Mouse (Mus musculus): ENCODE data around the gene Proca1. TPM values are rescaled to one million over a fixed set of nuclear protein-coding genes. Genes with fewer than 3 reads are reported as not detected.

The Proca1 gene
- polyA plus RNA-seq, 1 experiment from 2014 or later = 2.9 TPM

DNA sequence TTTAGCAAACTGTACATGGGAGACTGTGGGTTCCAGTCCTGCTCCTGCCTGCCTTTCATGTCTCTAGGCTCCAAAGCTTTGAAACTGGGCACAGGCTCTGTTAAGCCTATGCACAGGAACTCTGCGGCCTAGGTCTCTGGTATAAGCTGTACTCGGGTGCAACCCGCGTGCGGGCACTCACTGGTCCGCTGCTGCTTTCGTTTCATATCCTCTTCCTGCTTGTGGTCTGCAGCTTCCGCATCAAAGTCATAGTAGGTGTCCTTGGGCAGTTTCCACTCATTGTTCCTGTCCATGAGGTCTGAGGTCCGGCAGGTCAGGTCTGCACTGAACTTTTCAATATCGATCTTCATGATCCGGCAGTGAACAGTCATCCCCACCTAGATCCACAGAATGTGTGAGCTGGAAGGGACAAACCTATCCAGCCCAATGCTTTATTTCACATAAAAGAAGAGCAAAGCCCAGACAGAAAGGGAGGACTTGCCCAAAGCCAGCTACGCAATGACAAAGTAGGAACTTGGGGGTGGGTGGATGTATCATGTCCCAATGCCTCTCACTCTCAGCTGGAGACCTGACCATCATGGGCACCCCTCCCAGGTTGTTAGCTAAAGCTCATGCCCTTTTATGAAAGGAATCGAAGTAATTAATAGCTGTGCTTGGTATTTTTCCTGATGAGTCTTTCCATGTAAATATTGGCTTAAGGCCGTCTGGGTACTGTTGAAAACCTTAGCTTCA, 20.1 kb downstream of the Proca1 start:
- 97% methylated on average over 14 of the region's 14 CpGs for WGBS
- ATAC-seq (ENCODE audit: low FRiP score, low read depth) = no peak
- Histone ChIP-seq H3K4me2 (replicated peaks) (no peak overlapping the region), H3K27me3 (replicated peaks) (no peaks in the 10 kb centered on the region), H3K4me1 (no peaks in the 10 kb centered on the region), H3K4me3 (no peak overlapping the region), H3K27ac (no peak overlapping the region), H3K36me3 (peaks cover 96% of the 10 kb centered on the region), H3K9ac (no peak overlapping the region), H3K9me3 (no peaks in the 10 kb centered on the region)

DNA sequence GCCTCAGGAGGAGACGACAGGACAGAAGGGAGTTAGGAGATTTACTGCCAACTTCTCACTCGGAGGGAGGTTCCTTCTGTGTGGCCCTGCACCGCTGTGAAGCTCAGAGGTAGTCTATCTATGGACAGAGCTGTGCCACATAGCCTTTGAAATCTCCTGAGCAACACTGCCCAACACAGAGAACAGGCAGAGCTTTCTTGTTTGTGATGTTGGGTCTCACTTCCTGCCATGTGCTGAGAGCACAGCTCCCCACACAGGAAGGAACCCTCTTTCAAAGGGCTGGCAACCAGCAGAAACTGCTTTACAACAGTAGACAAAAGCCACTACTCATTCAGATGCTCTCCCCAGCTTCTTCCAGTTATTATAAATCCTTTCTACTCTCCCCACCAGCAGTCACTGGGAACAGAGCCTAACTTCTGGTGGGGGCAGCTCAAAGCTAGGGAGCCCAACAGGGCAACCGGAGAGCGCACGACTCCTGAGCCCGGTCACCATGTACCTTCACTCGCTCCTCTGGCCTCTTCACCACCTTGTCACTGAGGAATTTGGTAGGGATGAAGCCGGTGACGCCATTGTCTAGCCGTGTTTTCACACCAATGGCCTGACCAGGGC, 22.6 kb downstream of the Proca1 start:
- Histone ChIP-seq H3K9me3 (no peaks in the 10 kb centered on the region), H3K4me3 (no peak overlapping the region), H3K27ac (no peak overlapping the region), H3K9ac (no peak overlapping the region), H3K27me3 (replicated peaks) (no peaks in the 10 kb centered on the region), H3K4me2 (replicated peaks) (no peak overlapping the region), H3K36me3 (peaks cover 94% of the 10 kb centered on the region), H3K4me1 (no peaks in the 10 kb centered on the region)
- no peak for ATAC-seq (ENCODE audit: low FRiP score, low read depth)
- WGBS = 78% methylated on average over 11 of the region's 11 CpGs

- no peaks in the 10 kb centered on the region for H3K27me3 ChIP-seq (replicated peaks)
- H3K4me3 ChIP-seq = no peak overlapping the region
- no peak overlapping the region for H3K4me2 ChIP-seq (replicated peaks)
- no peaks in the 10 kb centered on the region for H3K4me1 ChIP-seq
- WGBS = 93% methylated on average over 4 of the region's 4 CpGs
- no peak overlapping the region for H3K9ac ChIP-seq
- peaks cover 94% of the 10 kb centered on the region for H3K36me3 ChIP-seq
- H3K9me3 ChIP-seq = no peaks in the 10 kb centered on the region
- H3K27ac ChIP-seq = no peak overlapping the region
- ATAC-seq (ENCODE audit: low FRiP score, low read depth) = no peak
Measured at GRCm38 (mm10) chr11:78223586-78223985, 30.4 kb downstream of the Proca1 start.

- Histone ChIP-seq H3K4me2 (replicated peaks) (no peak overlapping the region), H3K9me3 (no peaks in the 10 kb centered on the region), H3K4me3 (no peak overlapping the region), H3K4me1 (no peaks in the 10 kb centered on the region), H3K27me3 (replicated peaks) (no peaks in the 10 kb centered on the region), H3K36me3 (peaks cover 83% of the 10 kb centered on the region), H3K9ac (no peak overlapping the region), H3K27ac (no peak overlapping the region)
- 94% methylated on average over 6 of the region's 6 CpGs for WGBS
- no peak for ATAC-seq (ENCODE audit: low FRiP score, low read depth)
Measured at GRCm38 (mm10) chr11:78231518-78231917, 38.3 kb downstream of the Proca1 start.

DNA sequence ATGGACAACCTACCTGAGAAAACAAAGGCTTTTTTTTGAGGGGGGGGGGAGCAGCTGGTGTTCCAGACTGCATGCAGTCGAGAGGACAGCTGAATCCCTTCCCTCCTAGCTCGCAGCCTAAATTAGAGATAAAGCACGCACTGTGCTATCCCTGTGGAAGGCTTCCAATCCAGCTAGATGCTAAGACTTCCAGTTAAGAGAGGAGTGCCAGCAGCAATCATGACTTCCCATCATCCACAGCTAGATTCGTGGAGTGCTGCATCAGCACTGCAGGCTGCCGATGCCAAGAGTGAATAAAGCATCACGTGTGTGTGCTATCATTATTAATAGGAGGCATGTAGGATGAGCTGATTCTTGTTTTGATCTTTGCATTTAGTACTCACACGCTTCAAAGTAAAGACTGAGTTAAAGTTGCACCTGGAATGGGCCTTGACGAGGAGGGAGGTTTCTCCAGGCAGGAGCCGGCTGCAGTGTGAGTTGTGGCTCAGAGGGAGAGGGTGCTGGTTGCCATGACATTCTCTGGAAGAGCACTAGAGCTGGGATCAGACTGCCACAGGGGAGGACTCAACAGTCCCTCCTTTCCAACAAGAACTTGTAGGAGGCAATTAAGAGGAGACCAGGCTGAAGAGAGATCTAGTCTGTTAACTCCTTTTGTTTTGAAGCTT, 47.1 kb downstream of the Proca1 start:
- 94% methylated on average over 9 of the region's 9 CpGs for WGBS
- Histone ChIP-seq H3K9me3 (no peaks in the 10 kb centered on the region), H3K4me2 (replicated peaks) (no peak overlapping the region), H3K27ac (no peak overlapping the region), H3K4me3 (no peak overlapping the region), H3K27me3 (replicated peaks) (no peaks in the 10 kb centered on the region), H3K9ac (no peak overlapping the region), H3K36me3 (peaks cover 32% of the 10 kb centered on the region), H3K4me1 (peaks cover 9% of the 10 kb centered on the region)
- ATAC-seq (ENCODE audit: low FRiP score, low read depth) = no peak

DNA sequence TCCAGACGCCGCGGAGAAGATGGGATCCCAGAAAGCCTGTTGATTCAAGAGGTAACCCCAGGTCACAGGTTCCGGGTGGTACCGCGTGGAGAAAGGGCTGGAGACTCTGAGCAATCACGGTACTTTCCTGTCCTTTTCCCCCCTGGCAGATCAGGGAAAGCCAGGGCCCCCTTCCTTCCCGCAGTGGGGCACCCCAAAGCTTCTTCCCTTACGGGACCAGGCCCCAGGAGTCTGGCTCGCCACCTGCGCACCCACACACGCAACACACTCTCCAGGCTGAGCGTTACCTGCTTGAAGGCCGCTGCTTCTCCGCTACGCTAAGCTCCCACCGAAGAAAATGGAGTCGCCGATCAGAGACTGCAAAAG, 52.1 kb downstream of the Proca1 start:
- peak; percentile 29; the same call in 1 of the 2 replicates for ATAC-seq (ENCODE audit: low FRiP score, low read depth)

GRCm38 (mm10) chr11:78245627-78246317, 52.6 kb downstream of the Proca1 start, which contains the start of the genes Sdf2 and Supt6:
Gene Sdf2 (plus strand): TSS chr11:78245746.
Gene Supt6 (minus strand): TSS chr11:78245987.
- peak within 1 kb of the TSS; percentile 97 for H3K4me3 ChIP-seq
- H3K9ac ChIP-seq = peak within 1 kb of the TSS; percentile 94
- H3K36me3 ChIP-seq = peaks cover 9% of the 10 kb centered on the region
- under 1% methylated on average over 50 of the region's 50 CpGs for WGBS
- H3K4me1 ChIP-seq = peaks cover 27% of the 10 kb centered on the region
- peak; percentile 94 for ATAC-seq (ENCODE audit: low FRiP score, low read depth)
- H3K27ac ChIP-seq = peak within 1 kb of the TSS; percentile 38
- H3K9me3 ChIP-seq = no peaks in the 10 kb centered on the region
- H3K27me3 ChIP-seq (replicated peaks) = no peaks in the 10 kb centered on the region
- H3K4me2 ChIP-seq (replicated peaks) = peak within 1 kb of the TSS; percentile 85

More for the DNA sequence above, 52.1 kb downstream of the Proca1 start:
- peaks cover 27% of the 10 kb centered on the region for H3K4me1 ChIP-seq
- peak overlapping the region; percentile 94 for H3K9ac ChIP-seq
- H3K27ac ChIP-seq = peak overlapping the region; percentile 38
- no peaks in the 10 kb centered on the region for H3K27me3 ChIP-seq (replicated peaks)
- WGBS = under 1% methylated on average over 19 of the region's 19 CpGs
- peaks cover 13% of the 10 kb centered on the region for H3K36me3 ChIP-seq
- peak overlapping the region; percentile 97 for H3K4me3 ChIP-seq
- no peaks in the 10 kb centered on the region for H3K9me3 ChIP-seq
- peak overlapping the region; percentile 85 for H3K4me2 ChIP-seq (replicated peaks)

- H3K4me1 ChIP-seq = peaks cover 27% of the 10 kb centered on the region
- no peak for ATAC-seq (ENCODE audit: low FRiP score, low read depth)
- H3K9me3 ChIP-seq = no peaks in the 10 kb centered on the region
- no peak overlapping the region for H3K9ac ChIP-seq
- WGBS = 52% methylated on average over 7 of the region's 7 CpGs
- H3K36me3 ChIP-seq = peaks cover 13% of the 10 kb centered on the region
- peak overlapping the region; percentile 85 for H3K4me2 ChIP-seq (replicated peaks)
- H3K27me3 ChIP-seq (replicated peaks) = no peaks in the 10 kb centered on the region
- H3K4me3 ChIP-seq = peak overlapping the region; percentile 97
- H3K27ac ChIP-seq = no peak overlapping the region
Measured at GRCm38 (mm10) chr11:78246318-78247011, 53.3 kb downstream of the Proca1 start.

GRCm38 (mm10) chr11:78247012-78247348, 53.8 kb downstream of the Proca1 start:
- 0 out of 2 replicates have a peak overlapping the region, but pooled peaks have one; percentile 7 for H3K4me3 ChIP-seq
- H3K36me3 ChIP-seq = peaks cover 13% of the 10 kb centered on the region
- WGBS = 82% methylated on average over 3 of the region's 3 CpGs
- H3K9ac ChIP-seq = no peak overlapping the region
- no peak for ATAC-seq (ENCODE audit: low FRiP score, low read depth)
- peaks cover 27% of the 10 kb centered on the region for H3K4me1 ChIP-seq
- no peaks in the 10 kb centered on the region for H3K9me3 ChIP-seq
- no peak overlapping the region for H3K27ac ChIP-seq
- no peaks in the 10 kb centered on the region for H3K27me3 ChIP-seq (replicated peaks)
- H3K4me2 ChIP-seq (replicated peaks) = peak overlapping the region; percentile 85

DNA sequence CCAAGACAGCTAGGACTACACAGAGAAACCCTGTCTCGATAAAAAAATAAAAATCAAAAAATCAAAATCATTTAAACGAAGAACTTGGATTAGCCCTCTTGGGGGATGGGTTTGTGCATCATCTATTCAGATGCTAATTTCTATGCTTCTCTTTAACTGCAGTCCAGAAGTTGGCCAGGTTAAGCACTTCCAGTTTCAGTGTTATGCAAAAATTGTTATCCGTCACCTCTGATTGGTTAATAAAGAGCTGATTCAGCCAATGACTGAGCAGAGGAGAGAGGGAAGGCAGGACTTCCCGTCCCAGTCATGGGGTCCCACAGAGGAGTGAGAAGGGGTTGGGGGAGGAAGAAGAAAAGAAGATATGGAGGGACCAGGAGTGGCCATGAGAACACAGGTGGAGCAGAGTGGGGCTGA, 54.5 kb downstream of the Proca1 start:
- H3K9me3 ChIP-seq = no peaks in the 10 kb centered on the region
- peak overlapping the region; percentile 37 for H3K4me2 ChIP-seq (replicated peaks)
- no peaks in the 10 kb centered on the region for H3K27me3 ChIP-seq (replicated peaks)
- no peak overlapping the region for H3K9ac ChIP-seq
- no peak for ATAC-seq (ENCODE audit: low FRiP score, low read depth)
- H3K4me1 ChIP-seq = peaks cover 27% of the 10 kb centered on the region
- no peak overlapping the region for H3K27ac ChIP-seq
- H3K4me3 ChIP-seq = no peak overlapping the region
- H3K36me3 ChIP-seq = peaks cover 20% of the 10 kb centered on the region
- WGBS = 67% methylated on average over 4 of the region's 4 CpGs

Data from neural tube, embryonic 12.5 days (tissue).